Mouse (Mus musculus): ENCODE results near the gene Pomt1. TPM values are rescaled to one million over a fixed set of nuclear protein-coding genes. Genes with fewer than 3 reads are reported as not detected.

Gene Pomt1
- polyA plus RNA-seq (2014; fragmentation: Illumina TruSeq; extraction: RNeasy Lipid Tissue Mini Kit (QIAGEN cat#74804); ENCODE audit: low read depth, low replicate concordance), result 8.6 TPM

DNA sequence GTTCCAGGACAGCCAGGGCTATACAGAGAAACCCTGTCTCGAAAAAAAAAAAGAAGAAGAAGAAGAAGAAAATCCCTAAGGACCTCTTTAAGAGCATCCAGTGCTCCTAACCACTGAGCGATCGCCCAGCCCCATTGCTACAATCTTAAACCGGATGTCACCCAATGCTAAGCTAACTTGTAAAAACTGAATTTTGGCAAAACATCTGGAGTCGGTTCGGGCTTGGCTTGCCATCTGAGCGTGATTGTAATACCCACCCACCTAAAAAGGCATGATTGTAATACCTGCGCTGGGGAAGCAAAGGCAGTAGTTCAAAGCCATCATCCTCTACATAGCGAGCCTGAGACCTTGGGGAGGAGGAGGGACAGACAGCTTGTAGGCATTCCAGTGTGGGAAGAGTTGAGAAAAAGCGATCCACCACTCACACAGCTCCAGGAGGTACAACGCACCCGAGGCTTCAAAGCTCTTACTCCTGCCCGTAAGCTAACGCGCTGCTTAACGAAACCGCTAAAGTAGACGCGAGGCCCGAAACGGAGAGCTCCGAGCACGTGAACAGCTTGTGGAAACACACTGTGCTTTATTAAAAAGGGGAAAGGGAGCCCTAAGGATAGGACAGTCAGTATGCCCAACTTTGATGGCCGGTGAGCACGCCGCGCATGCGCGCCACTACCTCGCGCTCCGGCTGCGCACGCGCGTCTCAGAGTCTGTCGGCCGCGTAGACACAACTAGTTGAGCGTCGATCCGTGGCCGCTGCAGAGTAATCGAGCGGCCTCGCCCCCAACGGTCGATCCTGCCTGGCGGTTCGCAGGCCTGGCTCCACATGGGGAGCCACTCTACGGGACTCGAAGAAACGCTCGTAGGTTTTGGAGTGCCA lies at the start of gene Pomt1:
Pomt1 (plus strand) TSS at position 705 of the 874 bp plus-strand sequence.

DNA sequence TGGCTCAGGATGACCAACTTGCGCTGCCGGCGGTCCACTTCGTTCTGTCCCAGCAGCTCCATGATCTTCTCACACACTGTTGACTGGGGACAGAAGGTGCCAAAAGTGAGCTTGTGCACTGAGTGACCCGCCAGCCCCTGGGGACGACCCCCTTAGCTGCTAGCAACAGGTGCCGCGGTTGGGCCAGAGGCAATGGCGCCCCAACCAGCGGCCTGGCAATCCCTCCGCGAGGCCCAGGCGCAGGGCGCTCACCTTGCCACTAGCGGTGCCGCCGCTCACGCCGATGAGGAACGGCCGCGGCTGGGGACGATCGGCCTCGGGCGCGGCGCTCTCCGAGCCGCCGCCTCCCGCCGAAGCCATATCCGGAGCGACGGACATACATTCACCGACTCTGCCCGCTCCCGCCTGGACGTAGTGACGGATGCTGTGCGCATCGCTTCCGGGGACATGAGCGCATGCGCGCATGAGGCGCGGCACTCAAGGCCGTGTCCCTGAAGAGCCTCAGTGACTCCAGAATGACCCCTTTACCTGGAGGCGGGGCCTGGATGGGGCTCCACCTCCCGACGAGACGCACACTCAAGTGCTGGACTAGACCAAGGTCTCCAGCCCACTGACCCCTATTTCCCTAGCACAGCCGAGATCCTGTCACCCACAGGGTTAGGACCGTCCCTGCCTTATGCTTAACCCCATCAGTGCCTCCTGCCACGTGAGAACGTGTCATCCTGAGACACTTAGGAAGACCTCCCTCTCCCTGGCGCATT lies 23.4 kb downstream of the Pomt1 start, which contains the start of gene Uck1:
Uck1 (minus strand) TSS at position 503 of the 761 bp plus-strand sequence.

DNA sequence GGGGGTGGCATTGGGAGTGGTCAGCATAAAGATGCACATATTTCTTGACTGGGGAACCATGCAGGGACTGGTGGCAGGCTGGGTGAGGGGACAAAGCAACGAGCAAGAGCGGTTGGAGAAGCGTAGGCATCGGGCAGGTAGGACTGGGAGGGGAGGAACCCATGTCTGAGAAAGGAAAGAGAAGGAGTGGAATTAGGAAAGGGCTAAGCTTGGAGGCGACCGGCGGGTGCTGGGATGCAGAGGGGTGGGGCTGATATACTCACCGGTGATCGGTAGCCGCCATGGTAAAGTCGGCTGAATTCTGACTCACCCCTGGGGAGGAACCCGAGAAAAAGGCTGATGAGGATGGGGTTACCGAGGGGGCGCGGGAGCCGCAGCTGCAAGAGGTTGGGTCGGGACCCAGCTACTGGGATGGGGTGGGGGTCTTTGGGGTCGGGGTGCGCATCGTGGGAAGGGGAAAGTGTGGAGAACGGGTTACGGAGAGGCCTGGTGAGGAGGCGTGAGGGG lies 51.0 kb downstream of the Pomt1 start, which contains the start of gene Golga2:
Golga2 (plus strand) TSS at position 51 of the 507 bp plus-strand sequence.

DNA sequence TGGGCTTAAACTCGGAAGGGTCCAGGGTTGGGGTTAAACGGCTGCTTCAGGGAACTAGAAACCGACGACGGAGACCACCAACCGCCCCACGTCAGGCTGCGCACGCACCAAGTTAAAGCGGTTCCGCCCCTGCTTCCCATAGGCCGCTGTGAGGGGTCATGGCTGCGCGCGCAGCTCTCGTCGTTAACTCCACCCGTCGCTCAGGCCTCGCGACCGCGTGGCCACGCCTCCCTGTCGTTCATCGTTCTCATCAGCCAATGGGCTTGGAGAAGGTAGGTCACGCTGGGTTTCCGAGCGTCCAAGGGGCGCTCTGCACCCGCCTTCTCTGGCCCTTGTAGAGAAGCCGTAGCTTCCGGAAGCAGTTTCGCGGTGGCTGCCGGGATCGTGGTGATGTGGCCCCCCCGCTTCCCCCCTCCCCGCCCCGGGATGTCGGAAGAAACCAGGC lies 51.6 kb downstream of the Pomt1 start, which contains the start of gene Swi5:
Swi5 (minus strand) TSS at position 153 of the 445 bp plus-strand sequence.

Other genes starting within 250 kb of the Pomt1 start
- 0.40 TPM for gene Fam78a, start 151.7 kb upstream of the Pomt1 start, polyA plus RNA-seq (2014; fragmentation: Illumina TruSeq; extraction: RNeasy Lipid Tissue Mini Kit (QIAGEN cat#74804); ENCODE audit: low read depth, low replicate concordance)
- not detected for gene Plpp7, start 141.1 kb upstream of the Pomt1 start, polyA plus RNA-seq (2014; fragmentation: Illumina TruSeq; extraction: RNeasy Lipid Tissue Mini Kit (QIAGEN cat#74804); ENCODE audit: low read depth, low replicate concordance)
- 21.5 TPM for gene Prrc2b, start 85.5 kb upstream of the Pomt1 start, polyA plus RNA-seq (2014; fragmentation: Illumina TruSeq; extraction: RNeasy Lipid Tissue Mini Kit (QIAGEN cat#74804); ENCODE audit: low read depth, low replicate concordance)
- gene Uck1, start 23.6 kb downstream of the Pomt1 start, polyA plus RNA-seq (2014; fragmentation: Illumina TruSeq; extraction: RNeasy Lipid Tissue Mini Kit (QIAGEN cat#74804); ENCODE audit: low read depth, low replicate concordance), result 17.3 TPM
- gene Golga2, start 50.8 kb downstream of the Pomt1 start, polyA plus RNA-seq (2014; fragmentation: Illumina TruSeq; extraction: RNeasy Lipid Tissue Mini Kit (QIAGEN cat#74804); ENCODE audit: low read depth, low replicate concordance), result 11.1 TPM
- gene Swi5, start 51.5 kb downstream of the Pomt1 start, polyA plus RNA-seq (2014; fragmentation: Illumina TruSeq; extraction: RNeasy Lipid Tissue Mini Kit (QIAGEN cat#74804); ENCODE audit: low read depth, low replicate concordance), result 354 TPM
- 4.2 TPM for gene Ciz1, start 115.7 kb downstream of the Pomt1 start, polyA plus RNA-seq (2014; fragmentation: Illumina TruSeq; extraction: RNeasy Lipid Tissue Mini Kit (QIAGEN cat#74804); ENCODE audit: low read depth, low replicate concordance)
- gene Dnm1, start 116.7 kb downstream of the Pomt1 start, polyA plus RNA-seq (2014; fragmentation: Illumina TruSeq; extraction: RNeasy Lipid Tissue Mini Kit (QIAGEN cat#74804); ENCODE audit: low read depth, low replicate concordance), result 0.40 TPM
- gene 1110008P14Rik, start 145.3 kb downstream of the Pomt1 start, polyA plus RNA-seq (2014; fragmentation: Illumina TruSeq; extraction: RNeasy Lipid Tissue Mini Kit (QIAGEN cat#74804); ENCODE audit: low read depth, low replicate concordance), result 1.6 TPM
- 2.1 TPM for gene Lcn2, start 151.7 kb downstream of the Pomt1 start, polyA plus RNA-seq (2014; fragmentation: Illumina TruSeq; extraction: RNeasy Lipid Tissue Mini Kit (QIAGEN cat#74804); ENCODE audit: low read depth, low replicate concordance)
- gene Ptges2, start 159.3 kb downstream of the Pomt1 start, polyA plus RNA-seq (2014; fragmentation: Illumina TruSeq; extraction: RNeasy Lipid Tissue Mini Kit (QIAGEN cat#74804); ENCODE audit: low read depth, low replicate concordance), result 1.8 TPM
- 0.85 TPM for gene Naif1, start 213.9 kb downstream of the Pomt1 start, polyA plus RNA-seq (2014; fragmentation: Illumina TruSeq; extraction: RNeasy Lipid Tissue Mini Kit (QIAGEN cat#74804); ENCODE audit: low read depth, low replicate concordance)
- gene Slc25a25, start 214.9 kb downstream of the Pomt1 start, polyA plus RNA-seq (2014; fragmentation: Illumina TruSeq; extraction: RNeasy Lipid Tissue Mini Kit (QIAGEN cat#74804); ENCODE audit: low read depth, low replicate concordance), result 16.5 TPM